Mouse (Mus musculus) gastrocnemius, adult 2 months (tissue): ENCODE results near the gene Rere. TPM values are rescaled to one million over a fixed set of nuclear protein-coding genes. Genes with fewer than 3 reads are reported as not detected.
A peak's percentile ranks its signal among the peaks of the same experiment; 100 is the strongest.

Experiments
- DNase-seq: peaks from one replicate; pipeline ENCODE4 v3.0.0; 2022
- H3K27ac ChIP-seq: fragments of 200-600 bp; 2 replicates; pipeline ENCODE4 v1.8.1; 2022; ENCODE audit warnings: mild to moderate bottlenecking
- H3K4me3 ChIP-seq: fragments of 200-600 bp; 2 replicates; pipeline ENCODE4 v1.8.1; 2022; ENCODE audit warnings: mild to moderate bottlenecking, moderate library complexity
- CTCF ChIP-seq: fragments of 200-600 bp; IDR thresholded peaks from 2 replicates; pipeline ENCODE4 v1.8.1; 2022; ENCODE audit warnings: antibody characterized with exemption, mild to moderate bottlenecking, moderate library complexity
- intact Hi-C: fragments of 180-260 bp; cut with DNase I; formaldehyde crosslinking; loops from one replicate; pipeline ENCODE4 v1.15.1; 2025
- total RNA-seq, 2 experiments: library from RNA; stranded (reverse); gene quantifications; 2 replicates each; pipeline ENCODE4 v1.2.3; 2021

Rere gene
- total RNA-seq, 2 experiments from 2014 or later: 71.3 to 95.7 TPM

DNA sequence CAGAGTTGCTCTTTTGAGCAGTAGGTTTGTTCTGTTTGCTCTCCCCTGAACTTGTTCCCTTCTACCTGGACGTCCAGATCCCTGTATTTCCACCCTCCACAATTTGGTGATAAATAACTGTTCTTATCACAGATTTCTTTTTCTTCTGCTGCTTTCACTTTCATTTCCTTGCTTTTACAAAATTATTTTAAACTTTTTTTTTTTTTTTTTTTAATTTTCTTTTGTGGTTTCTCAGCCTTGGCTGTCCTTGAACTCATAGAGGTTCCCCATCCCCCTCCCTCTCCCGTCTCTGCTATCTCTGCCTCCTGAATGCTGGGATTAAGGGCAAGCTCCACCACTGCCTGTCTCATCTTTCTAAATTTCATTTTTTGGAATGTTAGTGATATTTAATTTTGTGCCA is 234.8 kb downstream of the Rere start:
- intact Hi-C loops: no loop called here
- no peak for DNase-seq
- Histone ChIP-seq H3K4me3 (no peak overlapping the region), H3K27ac (no peak overlapping the region)
- TF ChIP-seq CTCF: no peak

DNA sequence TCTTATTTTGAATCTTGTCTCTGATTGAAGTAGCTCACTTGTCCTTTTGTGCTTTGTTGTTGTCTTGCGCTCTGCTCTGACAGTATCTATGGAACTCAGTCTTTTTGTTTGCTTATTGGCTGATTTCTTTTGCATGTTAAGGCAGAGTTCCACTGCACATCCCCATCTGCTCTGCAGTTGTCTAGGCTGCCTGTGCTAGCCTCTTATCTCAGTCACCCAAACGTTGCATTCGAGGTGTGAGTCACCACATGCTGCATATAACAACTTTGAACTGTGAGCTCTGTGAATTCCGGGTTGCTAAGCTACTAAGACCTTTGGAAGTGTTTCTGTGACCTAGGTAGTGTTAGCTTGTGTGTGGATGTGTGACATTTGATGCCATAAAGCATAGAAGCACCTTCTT is 235.9 kb downstream of the Rere start:
- TF ChIP-seq CTCF: no peak
- intact Hi-C loops: no loop called here
- DNase-seq: no peak
- Histone ChIP-seq H3K4me3 (no peak overlapping the region), H3K27ac (no peak overlapping the region)

DNA sequence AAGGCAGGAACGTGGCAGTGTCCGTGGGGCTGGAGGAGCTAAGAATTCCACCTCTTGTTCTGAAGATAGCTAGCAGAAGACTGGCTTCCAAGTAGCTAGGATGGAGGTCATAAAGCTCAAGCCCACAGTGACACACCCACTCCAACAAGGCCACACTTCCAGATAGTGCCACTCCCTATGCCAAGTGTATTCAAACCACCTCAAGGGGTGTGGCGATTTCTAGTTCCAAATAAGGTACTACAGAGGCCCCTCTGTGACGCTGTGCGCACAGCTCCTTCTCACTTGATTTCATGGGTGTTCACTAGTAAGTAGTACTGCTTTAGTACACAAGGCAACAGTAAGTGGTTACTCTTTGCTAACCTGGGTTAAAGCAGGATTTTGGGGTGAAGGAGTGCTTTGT is 237.4 kb downstream of the Rere start:
- no peak overlapping the region for H3K27ac ChIP-seq
- no peak overlapping the region for H3K4me3 ChIP-seq
- no peak for DNase-seq
- no peak for TF ChIP-seq CTCF
- intact Hi-C loops: no loop called here

DNA sequence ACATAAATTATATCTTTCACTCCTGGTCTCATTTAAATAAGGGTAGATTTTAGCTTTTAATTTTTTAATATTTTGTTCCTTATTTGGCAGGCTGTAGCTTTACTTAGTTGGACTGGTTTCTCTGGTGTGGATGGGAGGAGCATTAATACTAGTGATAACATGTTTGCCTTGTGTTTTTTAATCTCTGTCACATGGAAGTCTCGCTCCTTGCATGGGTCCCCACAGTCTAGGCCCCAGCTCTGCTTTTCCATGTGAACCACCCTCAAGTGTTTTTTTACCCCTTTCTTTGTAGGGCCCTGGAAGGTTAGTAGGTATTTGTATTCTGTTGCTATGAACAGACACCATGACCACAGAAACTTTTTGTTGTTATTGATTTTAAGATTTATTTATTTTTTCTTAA is 238.6 kb downstream of the Rere start:
- intact Hi-C loops: no loop called here
- TF ChIP-seq CTCF: no peak
- Histone ChIP-seq H3K27ac (no peak overlapping the region), H3K4me3 (no peak overlapping the region)
- DNase-seq: no peak

DNA sequence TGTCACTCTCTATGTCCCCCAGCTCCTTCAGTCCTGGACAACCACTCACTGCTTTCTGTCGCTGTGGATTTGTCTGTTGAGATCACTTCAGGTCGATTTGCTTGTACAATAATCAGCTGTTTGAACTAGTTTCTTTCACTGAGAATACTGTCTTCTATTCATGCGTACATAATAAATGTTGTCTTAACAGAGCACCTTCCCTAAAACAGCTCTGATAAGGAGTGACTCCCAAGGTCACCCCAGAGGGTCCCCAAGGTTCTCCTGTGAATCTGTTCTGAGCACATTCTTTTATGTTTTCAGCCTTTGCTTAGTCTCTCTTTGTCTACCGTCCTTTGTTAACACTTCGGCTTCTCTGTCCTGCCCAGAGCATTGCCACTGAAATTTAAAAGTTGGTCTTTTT is 241.0 kb downstream of the Rere start:
- DNase-seq: no peak
- intact Hi-C loops: no loop called here
- Histone ChIP-seq H3K27ac (no peak overlapping the region), H3K4me3 (no peak overlapping the region)
- TF ChIP-seq CTCF: no peak

DNA sequence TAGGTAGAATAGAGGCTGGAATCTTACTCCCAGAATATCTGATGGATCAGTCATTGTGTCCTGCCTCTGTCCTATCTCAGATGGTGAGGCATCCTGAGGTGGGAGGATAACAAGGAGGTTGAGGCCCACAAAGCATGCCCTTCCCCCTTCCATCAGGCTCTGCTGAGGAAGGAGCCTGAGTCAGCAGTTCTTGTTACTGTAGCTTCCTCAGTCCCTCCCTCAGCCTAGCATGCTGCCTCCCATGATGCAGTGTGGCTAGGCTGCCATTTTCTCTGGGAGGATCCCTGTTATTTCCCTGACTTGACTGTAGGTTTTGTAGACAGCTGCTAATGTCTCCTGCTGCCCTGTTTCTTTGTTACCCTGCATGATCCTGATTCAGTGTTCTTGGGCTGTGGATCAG is 241.9 kb downstream of the Rere start:
- DNase-seq: no peak
- Histone ChIP-seq H3K4me3 (no peak overlapping the region), H3K27ac (no peak overlapping the region)
- TF ChIP-seq CTCF: no peak
- intact Hi-C loops: no loop called here

DNA sequence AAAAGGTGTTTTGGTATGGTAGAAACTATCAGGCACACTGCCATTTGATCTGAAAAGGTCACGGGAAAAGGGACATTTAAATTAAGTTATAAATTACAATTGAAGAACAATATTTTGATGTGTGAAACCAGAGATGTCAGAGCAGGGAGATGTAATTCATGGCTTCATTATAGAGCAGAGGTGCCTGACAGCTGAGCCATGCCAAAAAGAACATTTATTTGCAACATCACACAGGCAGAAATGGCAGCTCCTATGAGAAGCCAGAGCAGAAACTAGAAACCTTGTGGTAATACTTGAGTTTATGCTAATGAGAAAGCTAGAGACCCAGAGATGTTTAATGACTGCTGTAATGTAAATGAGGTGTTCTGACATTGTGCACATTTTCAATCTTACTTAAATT is 244.8 kb downstream of the Rere start:
- intact Hi-C loops: no loop called here
- Histone ChIP-seq H3K4me3 (no peak overlapping the region), H3K27ac (no peak overlapping the region)
- DNase-seq: no peak
- no peak for TF ChIP-seq CTCF

DNA sequence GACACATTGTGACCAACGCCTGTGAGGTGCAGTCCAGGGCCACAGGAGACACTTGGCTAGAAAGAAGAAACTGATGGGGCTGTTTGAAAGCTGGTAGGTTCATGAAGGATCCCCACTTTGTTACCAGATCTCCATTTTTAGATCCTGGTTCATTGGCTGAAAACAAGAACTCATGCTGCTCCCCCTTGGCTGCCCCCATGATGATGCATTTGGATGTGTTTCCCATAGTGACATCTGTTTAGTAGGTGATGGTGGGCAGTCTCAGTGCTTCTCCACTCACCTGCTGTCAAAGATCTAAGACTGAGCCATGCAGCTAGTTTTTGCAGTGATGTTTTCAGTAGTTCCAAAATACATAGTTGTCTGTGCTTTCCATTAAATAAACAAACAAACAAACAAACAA is 247.0 kb downstream of the Rere start:
- TF ChIP-seq CTCF: no peak
- H3K4me3 ChIP-seq: no peak overlapping the region
- DNase-seq: no peak
- intact Hi-C loops: no loop called here
- no peak overlapping the region for H3K27ac ChIP-seq

DNA sequence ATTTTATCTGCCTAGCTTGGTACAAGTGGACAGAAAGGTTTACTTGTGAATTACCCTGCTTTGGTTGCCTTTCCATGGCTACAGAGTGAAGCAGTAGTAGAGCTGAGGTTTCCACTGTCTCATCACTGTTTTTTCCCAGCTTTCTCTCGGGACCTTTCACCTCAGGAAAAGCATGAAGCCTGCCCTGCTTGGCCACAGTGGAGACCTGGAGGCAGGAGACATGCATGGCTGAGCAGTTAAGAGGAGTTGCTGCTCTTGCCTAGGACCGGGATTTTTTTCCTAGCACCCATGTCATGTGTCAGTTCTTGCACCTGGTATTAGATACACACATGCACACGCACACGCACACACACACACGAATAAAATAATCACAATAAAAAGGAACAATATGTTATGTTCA is 247.4 kb downstream of the Rere start:
- intact Hi-C loops: no loop called here
- no peak for TF ChIP-seq CTCF
- no peak for DNase-seq
- Histone ChIP-seq H3K4me3 (no peak overlapping the region), H3K27ac (no peak overlapping the region)

DNA sequence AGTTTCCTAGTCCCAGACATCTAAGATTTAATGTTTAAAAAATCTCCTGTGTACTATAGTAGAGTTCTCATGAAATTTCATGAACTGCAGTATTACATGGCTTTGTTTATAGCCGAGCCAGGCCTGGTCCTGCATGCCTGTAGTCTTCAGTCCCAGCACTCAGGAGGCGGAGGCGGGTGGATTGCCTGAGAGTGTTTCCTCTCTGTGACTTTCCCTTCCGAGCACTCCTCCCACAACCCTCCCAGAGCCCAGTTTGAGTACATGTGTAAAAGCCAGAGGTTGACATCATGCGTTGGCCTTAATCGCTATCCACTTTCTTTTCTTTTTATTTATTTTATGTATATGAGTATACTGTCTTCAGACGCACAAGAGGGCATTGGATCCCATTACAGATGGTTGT is 250.4 kb downstream of the Rere start:
- Histone ChIP-seq H3K4me3 (no peak overlapping the region), H3K27ac (no peak overlapping the region)
- peak; percentile 40 for DNase-seq
- TF ChIP-seq CTCF: no peak
- intact Hi-C loops: no loop called here

DNA sequence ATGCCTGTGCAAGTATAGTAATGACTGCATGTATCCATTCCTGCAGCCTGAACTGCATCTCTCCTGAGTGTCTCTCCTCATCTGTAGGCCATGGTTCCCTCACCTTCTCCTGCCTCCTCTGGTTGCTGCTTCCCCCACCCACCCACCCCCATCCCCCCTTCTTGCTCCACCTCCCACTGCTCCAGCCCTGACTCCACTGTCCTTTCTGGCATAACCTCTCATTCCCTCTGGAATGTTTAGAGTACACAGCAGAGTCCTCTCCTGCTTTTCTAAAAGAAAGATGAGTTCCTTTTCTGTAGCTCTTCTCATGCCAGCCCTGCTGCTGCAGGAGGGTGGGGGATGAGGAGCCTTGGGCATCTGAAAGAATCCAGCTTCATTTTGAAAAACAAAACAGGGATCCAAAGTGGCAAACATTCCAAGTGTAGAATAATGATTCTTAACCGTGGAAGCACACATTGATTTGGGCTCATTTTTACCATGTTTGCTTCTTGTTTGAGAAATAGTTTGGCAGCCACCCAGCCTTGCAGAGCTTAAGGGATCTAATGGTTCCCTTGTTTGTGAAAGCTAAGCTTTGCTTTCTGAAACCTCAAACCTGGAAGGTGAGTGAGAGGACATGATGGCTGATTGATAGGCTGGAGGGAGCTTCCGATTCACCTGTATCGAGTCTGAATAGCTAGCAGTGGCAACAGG is 255.5 kb downstream of the Rere start:
- no peak overlapping the region for H3K4me3 ChIP-seq
- no peak for DNase-seq
- peak overlapping the region; percentile 51 for H3K27ac ChIP-seq
- no peak for TF ChIP-seq CTCF
- intact Hi-C loops: no loop called here

DNA sequence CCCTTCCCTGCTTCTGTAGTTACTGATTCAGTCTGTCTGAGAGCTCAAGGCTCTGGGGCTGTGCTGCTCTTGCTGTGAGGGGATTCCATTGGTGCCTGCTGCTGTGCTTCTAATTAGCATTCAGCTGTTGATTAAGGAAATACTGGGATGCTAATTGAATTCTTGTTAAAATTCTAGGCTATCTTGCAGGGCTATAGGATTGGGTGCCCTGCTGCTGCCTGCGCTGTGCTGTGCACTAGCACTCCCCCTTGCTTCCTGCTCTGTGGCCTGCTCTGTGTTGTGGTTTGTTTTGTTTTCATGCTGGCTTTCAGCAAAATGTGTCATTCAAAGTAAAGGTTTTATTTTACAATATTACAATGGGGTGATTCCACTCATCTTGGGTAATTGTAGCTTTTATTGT is 258.4 kb downstream of the Rere start:
- intact Hi-C loops: no loop called here
- no peak for DNase-seq

DNA sequence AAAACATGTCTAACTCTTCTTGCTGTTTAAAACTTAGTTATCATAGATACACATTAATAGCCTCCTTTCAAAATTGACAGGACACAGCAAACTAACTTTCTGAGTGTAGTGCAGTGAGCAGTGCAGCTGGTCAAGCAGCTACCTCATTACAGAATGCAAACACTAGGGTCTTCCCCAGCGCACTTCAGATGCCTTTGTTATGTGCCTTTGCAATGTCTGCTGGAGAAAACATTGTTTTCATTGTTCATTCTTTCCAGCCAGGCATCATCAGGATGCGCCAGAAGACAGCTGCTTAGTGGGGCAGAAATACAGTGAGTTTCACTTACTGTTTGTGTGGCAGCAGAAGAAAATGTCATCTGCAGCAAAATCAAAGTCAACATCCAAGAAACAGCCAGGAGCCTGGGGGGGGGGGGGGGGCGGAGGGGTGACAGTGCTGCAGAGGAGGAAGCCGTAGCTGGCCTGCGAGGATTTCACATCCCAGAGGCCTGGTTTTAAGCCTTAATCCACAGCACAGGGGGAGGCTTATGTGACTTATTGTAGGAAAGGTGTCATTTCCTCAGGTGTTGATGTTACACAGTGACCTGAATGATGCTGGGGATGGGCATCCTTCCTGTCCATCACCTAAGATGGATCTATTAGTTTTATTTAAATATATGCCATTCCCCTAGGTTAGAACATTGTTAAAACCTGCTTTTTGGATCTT is 259.1 kb downstream of the Rere start:
- H3K4me3 ChIP-seq: no peak overlapping the region
- intact Hi-C loops: no loop called here
- peak overlapping the region; percentile 46; the same call in 1 of the 2 replicates for H3K27ac ChIP-seq
- no peak for TF ChIP-seq CTCF
- no peak for DNase-seq

More for the DNA sequence above, 258.4 kb downstream of the Rere start:
- Histone ChIP-seq H3K27ac (no peak overlapping the region), H3K4me3 (no peak overlapping the region)
- no peak for TF ChIP-seq CTCF

DNA sequence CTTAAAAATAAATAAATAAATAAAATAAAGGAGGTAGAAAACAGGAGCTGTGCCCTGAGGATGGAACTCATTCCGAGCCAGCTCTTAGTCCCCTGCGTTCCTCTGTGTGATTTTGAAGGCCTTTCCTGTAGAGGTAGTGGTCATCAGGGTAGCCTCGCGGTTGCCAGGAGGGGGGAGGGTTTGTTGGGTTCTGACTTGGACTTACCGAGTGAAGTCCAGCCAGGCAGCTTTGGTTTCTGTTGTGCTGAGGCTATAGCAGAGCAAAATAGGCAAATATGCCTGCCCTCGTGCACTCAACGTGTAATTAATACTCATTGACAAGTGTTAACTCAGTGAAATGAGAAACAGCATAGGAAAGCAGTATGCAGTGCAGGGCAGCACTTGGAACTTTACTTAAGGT is 262.8 kb downstream of the Rere start:
- no peak for TF ChIP-seq CTCF
- intact Hi-C loops: no loop called here
- Histone ChIP-seq H3K4me3 (peak overlapping the region; percentile 53), H3K27ac (peak overlapping the region; percentile 80)
- peak; percentile 37 for DNase-seq
